Mouse (Mus musculus): ENCODE results near the gene 4921536K21Rik.

The 4921536K21Rik gene

GRCm38 (mm10) chr11:3853481-3854034, 41.3 kb downstream of the 4921536K21Rik start:
- DNase-seq (ENCODE audit: low spot score) = no peak

- DNase-seq (ENCODE audit: low spot score) = no peak
These were observed 41.9 kb downstream of the 4921536K21Rik start for GRCm38 (mm10) chr11:3853031-3853430.

GRCm38 (mm10) chr11:3851872-3852271, 43.0 kb downstream of the 4921536K21Rik start:
- no peak for DNase-seq (ENCODE audit: low spot score)

- no peak for DNase-seq (ENCODE audit: low spot score)
These were observed 44.1 kb downstream of the 4921536K21Rik start for GRCm38 (mm10) chr11:3850746-3851277.

GRCm38 (mm10) chr11:3850315-3850614, 44.6 kb downstream of the 4921536K21Rik start:
- no peak for DNase-seq (ENCODE audit: low spot score)

GRCm38 (mm10) chr11:3849469-3850314, 45.2 kb downstream of the 4921536K21Rik start:
- DNase-seq (ENCODE audit: low spot score) = no peak

- DNase-seq (ENCODE audit: low spot score) = no peak
These were observed 48.5 kb downstream of the 4921536K21Rik start for GRCm38 (mm10) chr11:3846351-3846750.

- DNase-seq (ENCODE audit: low spot score) = no peak
These were observed 50.8 kb downstream of the 4921536K21Rik start for GRCm38 (mm10) chr11:3843943-3844734.
